10 mouse cellular contexts compared by ENCODE assay signal in genomic region chr2:83758606-83759215, GRCm38 (mm10). TPM values are rescaled to one million over a fixed set of nuclear protein-coding genes. Genes with fewer than 3 reads are reported as not detected.
DNase-seq lines count a peak whose midpoint lies in the region; ATAC-seq and TF ChIP-seq lines count a peak whose summit lies in the region.
"Had no signal": no experiment of that assay in that cellular context is flagged by ENCODE, and none has a peak within 500 bp of the region (broad histone marks: within the 10 kb centered on the region; RNA-seq: fewer than 3 reads in every experiment).

No protein-coding gene starts in this region.

- TF ChIP-seq POLR2A in thymus, adult 2 months (IDR thresholded peaks at IDR 0.05; ENCODE audit: control insufficient read depth, extremely low read depth, insufficient read depth, low read length, poor library complexity) = no peak

- no peak for TF ChIP-seq CTCF in thymus, adult 2 months (IDR thresholded peaks at IDR 0.05; ENCODE audit: borderline replicate concordance, control insufficient read depth, extremely low read depth, insufficient read depth, low read length, poor library complexity)

- peak overlapping the region; percentile 49 for H3K27ac ChIP-seq in neural tube, embryonic 11.5 days (ENCODE audit: low read depth, low read length)
- H3K27ac ChIP-seq in forebrain, embryonic 15.5 days (replicated peaks) = no peak overlapping the region
- H3K27ac ChIP-seq in midbrain, embryonic 11.5 days (ENCODE audit: low read depth, low read length) = no peak overlapping the region
- H3K27ac ChIP-seq in thymus, adult 2 months (ENCODE audit: control insufficient read depth, insufficient read depth, low read length) = no peak overlapping the region

- H3K9me3 ChIP-seq in neural tube, embryonic 11.5 days (ENCODE audit: control insufficient read depth, low read length) = no peaks in the 10 kb centered on the region
- no peaks in the 10 kb centered on the region for H3K9me3 ChIP-seq in forebrain, embryonic 15.5 days
- no peaks in the 10 kb centered on the region for H3K9me3 ChIP-seq in midbrain, embryonic 11.5 days (ENCODE audit: control insufficient read depth, low read length)

- no peaks in the 10 kb centered on the region for H3K4me1 ChIP-seq in neural tube, embryonic 11.5 days (ENCODE audit: control insufficient read depth, insufficient read depth, low read length)
- H3K4me1 ChIP-seq in forebrain, embryonic 15.5 days = peaks cover 20% of the 10 kb centered on the region
- H3K4me1 ChIP-seq in midbrain, embryonic 11.5 days (ENCODE audit: control insufficient read depth, insufficient read depth, low read length) = peaks cover 2% of the 10 kb centered on the region; the same call in 1 of the 2 replicates
- no peaks in the 10 kb centered on the region for H3K4me1 ChIP-seq in thymus, adult 2 months (replicated peaks; ENCODE audit: control insufficient read depth, insufficient read depth, low read length)

- ATAC-seq in neural tube, embryonic 11.5 days (ENCODE audit: insufficient read depth, low FRiP score, low TSS enrichment) = peak; percentile 32
- 0 out of 2 replicates have a peak, but pooled peaks have one; percentile 7 for ATAC-seq in forebrain, embryonic 15.5 days (replicated peaks)
- ATAC-seq in midbrain, embryonic 11.5 days (ENCODE audit: low FRiP score) = peak; percentile 34; the same call in 1 of the 2 replicates

- H3K27me3 ChIP-seq in neural tube, embryonic 11.5 days (ENCODE audit: control insufficient read depth, insufficient read depth, low read length) = no peaks in the 10 kb centered on the region
- no peaks in the 10 kb centered on the region for H3K27me3 ChIP-seq in forebrain, embryonic 15.5 days
- H3K27me3 ChIP-seq in midbrain, embryonic 11.5 days (ENCODE audit: control insufficient read depth, insufficient read depth, low read length) = no peaks in the 10 kb centered on the region
- no peaks in the 10 kb centered on the region for H3K27me3 ChIP-seq in thymus, adult 2 months (ENCODE audit: control insufficient read depth, insufficient read depth, low read length)

- H3K4me3 ChIP-seq in neural tube, embryonic 11.5 days (ENCODE audit: low read depth, low read length) = no peak overlapping the region
- H3K4me3 ChIP-seq in forebrain, embryonic 15.5 days = peak overlapping the region; percentile 14
- H3K4me3 ChIP-seq in midbrain, embryonic 11.5 days (ENCODE audit: low read depth, low read length) = no peak overlapping the region
- no peak overlapping the region for H3K4me3 ChIP-seq in thymus, adult 2 months (ENCODE audit: control insufficient read depth, insufficient read depth, low read length)

- peak overlapping the region; percentile 15; the same call in 1 of the 2 replicates for H3K9ac ChIP-seq in neural tube, embryonic 11.5 days (ENCODE audit: low read length)
- no peak overlapping the region for H3K9ac ChIP-seq in forebrain, embryonic 15.5 days (replicated peaks)
- no peak overlapping the region; the same call in 1 of the 2 replicates for H3K9ac ChIP-seq in midbrain, embryonic 11.5 days (ENCODE audit: low read length)

- DNase-seq in neural tube, embryonic 11.5 days (ENCODE audit: low spot score) = no peak
- no peak for DNase-seq in neural tube, embryonic 10.5 days (ENCODE audit: extremely low spot score, low spot score)
- DNase-seq in midbrain, embryonic 11.5 days (ENCODE audit: low spot score, missing footprints) = no peak
- DNase-seq in adrenal gland, adult 8-10 months = no peak
- no peak for DNase-seq in thymus, adult 2 months
- no peak for DNase-seq in cerebellum, adult 9-11 months
- DNase-seq: gastrocnemius, postnatal 10 days; lung, adult 2 months; thymus, postnatal 25 days had no signal

- 0 out of 2 replicates have a peak overlapping the region, but pooled peaks have one; percentile 2 for H3K4me2 ChIP-seq in neural tube, embryonic 11.5 days (ENCODE audit: low read depth)
- H3K4me2 ChIP-seq in forebrain, embryonic 15.5 days (replicated peaks) = peak overlapping the region; percentile 34
- H3K4me2 ChIP-seq in midbrain, embryonic 11.5 days = peak overlapping the region; percentile 18; the same call in 1 of the 2 replicates

- 45% methylated on average over 7 of the region's 7 CpGs for WGBS in neural tube, embryonic 11.5 days
- WGBS in forebrain, embryonic 15.5 days = 39% methylated on average over 7 of the region's 7 CpGs
- WGBS in midbrain, embryonic 11.5 days = 46% methylated on average over 7 of the region's 7 CpGs
- WGBS in thymus, adult 2 months = 98% methylated on average over 7 of the region's 7 CpGs

- H3K36me3 ChIP-seq in neural tube, embryonic 11.5 days (ENCODE audit: control insufficient read depth, insufficient read depth, low read length) = no peaks in the 10 kb centered on the region
- H3K36me3 ChIP-seq in forebrain, embryonic 15.5 days = no peaks in the 10 kb centered on the region
- H3K36me3 ChIP-seq in midbrain, embryonic 11.5 days (ENCODE audit: control insufficient read depth, insufficient read depth, low read length) = no peaks in the 10 kb centered on the region
- peaks cover 12% of the 10 kb centered on the region for H3K36me3 ChIP-seq in thymus, adult 2 months (ENCODE audit: control insufficient read depth, insufficient read depth, low read length)

RNA-seq across cellular contexts. Expression of gene Itgav, which starts 34.5 kb away (rescaled TPM):
- 46.7 and 55.8 TPM in 2 replicates for polyA plus RNA-seq in neural tube, embryonic 11.5 days (2014; fragmentation: Nextera tagmentation; extraction: Ambion mirVana)
- polyA plus RNA-seq in forebrain, embryonic 15.5 days (2015; fragmentation: Nextera tagmentation; extraction: Ambion mirVana) = 18.2 and 19.9 TPM in 2 replicates
- 40.5 and 41.7 TPM in 2 replicates for polyA plus RNA-seq in midbrain, embryonic 11.5 days (2014; fragmentation: Nextera tagmentation; extraction: Ambion mirVana)
- total RNA-seq in adrenal gland, adult 8-10 months (2022) = 100 to 1,000 TPM; 115 to 144 (median 126) TPM
- 25.9 and 70.5 TPM in 2 replicates for polyA plus RNA-seq in thymus, adult 2 months (2012; rRNA removed)

RNA-seq across cellular contexts. Expression of gene Fam171b, which starts 53.7 kb away (rescaled TPM):
- 64.0 and 73.0 TPM in 2 replicates for polyA plus RNA-seq in neural tube, embryonic 11.5 days (2014; fragmentation: Nextera tagmentation; extraction: Ambion mirVana)
- 63.5 and 67.5 TPM in 2 replicates for polyA plus RNA-seq in forebrain, embryonic 15.5 days (2015; fragmentation: Nextera tagmentation; extraction: Ambion mirVana)
- 42.8 and 49.5 TPM in 2 replicates for polyA plus RNA-seq in midbrain, embryonic 11.5 days (2014; fragmentation: Nextera tagmentation; extraction: Ambion mirVana)
- 1 to 10 TPM; 4.4 to 8.6 (median 6.0) TPM for total RNA-seq in adrenal gland, adult 8-10 months (2022)
- 0.14 and 0.27 TPM in 2 replicates for polyA plus RNA-seq in thymus, adult 2 months (2012; rRNA removed)

Comparison
In these comparisons a context has a peak if more than half of its experiments do, and no peak if none do; other contexts are left out.
1. RNA of gene Fam171b, which starts 53.7 kb away (polyA plus RNA-seq): 64.0 to 73.0 TPM in neural tube, embryonic 11.5 days, 63.5 to 67.5 TPM in forebrain, embryonic 15.5 days and 42.8 to 49.5 TPM in midbrain, embryonic 11.5 days; 0.14 to 0.27 TPM in thymus, adult 2 months; every median in the first group is over 10 times any median in the second.
2. Peak in every context shown above with its lines, with median percentiles within 50 percentile points of each other: ATAC-seq and H3K4me2 ChIP-seq.